Mouse (Mus musculus) lung, postnatal 4 days (tissue): ENCODE results near the gene Sirpa.

Source experiments
- DNase-seq, 2 experiments: peaks; one replicate each; pipeline ENCODE4 v3.0.0; 2021

Gene Sirpa

DNA sequence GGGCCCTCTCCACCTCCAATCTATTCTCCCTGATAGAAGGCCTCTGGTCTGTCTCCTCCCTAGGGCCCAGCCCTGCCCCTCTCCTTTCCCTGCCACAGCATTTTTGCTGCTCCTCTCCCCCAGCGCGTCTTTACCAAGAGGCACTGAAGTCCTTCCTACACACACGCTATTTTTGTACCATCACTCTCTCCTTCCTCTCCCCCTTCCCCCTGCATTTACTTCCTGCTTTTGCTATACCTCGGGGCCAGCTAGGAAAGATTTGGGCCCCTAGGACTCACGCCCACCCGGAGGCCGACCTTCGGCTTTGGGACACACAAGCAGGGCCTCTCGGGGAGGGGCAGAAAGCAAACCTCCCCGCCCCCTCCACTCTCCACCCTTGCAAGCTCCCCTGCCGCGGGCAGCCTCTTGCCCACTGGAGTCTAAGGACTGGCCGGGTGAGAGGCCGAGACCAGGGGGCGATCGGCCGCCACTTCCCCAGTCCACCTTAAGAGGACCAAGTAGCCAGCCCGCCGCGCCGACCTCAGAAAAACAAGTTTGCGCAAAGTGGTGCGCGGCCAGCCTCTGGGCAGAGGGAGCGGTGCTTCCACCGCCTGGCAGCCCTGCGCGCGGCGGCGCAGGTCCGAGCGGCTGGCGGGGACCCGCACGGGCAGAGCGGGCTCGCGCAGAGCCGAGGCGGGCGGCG lies at the start of gene Sirpa:
Gene Sirpa, plus strand, starts transcription at position 377 of the 682 bp plus-strand sequence.
- peak; percentile 86 to 88 for DNase-seq

DNA sequence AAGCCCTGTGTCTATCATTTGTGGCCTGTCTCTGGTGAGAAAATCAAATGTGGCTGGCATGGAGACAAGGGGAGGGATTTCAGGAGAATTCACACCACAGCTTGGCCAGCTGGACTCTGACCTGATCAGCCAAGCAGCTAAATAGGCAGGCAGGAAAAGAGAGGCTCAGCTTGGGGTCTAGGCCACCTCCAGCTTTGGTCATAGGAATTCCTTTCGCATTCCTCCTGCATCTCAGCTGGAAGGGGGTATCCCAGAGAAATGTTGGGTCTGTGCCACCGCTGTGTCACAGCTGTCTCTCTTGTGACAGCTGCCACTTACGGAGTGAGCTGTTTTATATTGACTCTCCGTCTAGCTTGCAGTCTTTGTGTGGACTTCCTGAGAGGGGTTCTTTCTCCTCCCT lies 48.2 kb upstream of the Sirpa start:
- peak in 1 of 2 experiments; percentile 50 for DNase-seq

DNA sequence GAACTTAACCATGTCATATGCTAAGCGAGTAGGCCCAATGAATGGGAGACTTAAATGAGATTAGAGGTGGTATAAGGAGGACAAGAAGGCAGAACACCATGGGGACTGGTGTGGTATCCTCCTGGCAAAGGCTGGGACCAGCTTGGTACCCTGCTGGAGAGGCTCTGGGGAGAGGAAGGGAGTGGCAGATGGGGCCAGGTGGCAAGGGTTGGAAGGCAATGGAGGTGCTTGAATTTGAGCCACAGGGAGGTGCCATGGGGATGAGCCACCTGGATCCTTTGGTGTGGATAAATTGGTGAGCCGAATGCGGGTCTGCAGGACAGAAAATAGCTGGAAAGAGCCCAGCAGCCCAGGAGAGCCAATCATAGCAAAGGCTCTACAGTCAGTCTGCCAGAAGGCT lies 47.7 kb upstream of the Sirpa start:
- DNase-seq = no peak

DNA sequence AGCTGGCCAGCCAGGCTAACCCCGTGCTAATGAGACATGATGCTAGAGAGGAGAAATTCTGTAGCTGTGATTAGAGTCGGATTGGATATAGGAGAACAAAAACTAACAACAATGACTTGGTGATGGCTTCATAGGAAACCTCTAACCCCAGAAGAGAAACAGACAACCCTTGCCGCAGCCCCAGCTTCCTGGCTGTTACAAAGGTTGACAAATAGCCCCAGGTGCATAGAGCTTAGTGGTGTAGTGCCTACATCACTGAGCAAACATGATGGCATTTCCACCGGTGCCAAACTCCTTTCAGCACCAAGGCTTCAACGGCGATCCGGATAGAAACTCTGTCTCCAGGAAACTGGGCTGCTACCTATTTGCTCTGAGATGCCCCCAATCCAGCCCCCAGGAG lies 47.0 kb upstream of the Sirpa start:
- DNase-seq = no peak

DNA sequence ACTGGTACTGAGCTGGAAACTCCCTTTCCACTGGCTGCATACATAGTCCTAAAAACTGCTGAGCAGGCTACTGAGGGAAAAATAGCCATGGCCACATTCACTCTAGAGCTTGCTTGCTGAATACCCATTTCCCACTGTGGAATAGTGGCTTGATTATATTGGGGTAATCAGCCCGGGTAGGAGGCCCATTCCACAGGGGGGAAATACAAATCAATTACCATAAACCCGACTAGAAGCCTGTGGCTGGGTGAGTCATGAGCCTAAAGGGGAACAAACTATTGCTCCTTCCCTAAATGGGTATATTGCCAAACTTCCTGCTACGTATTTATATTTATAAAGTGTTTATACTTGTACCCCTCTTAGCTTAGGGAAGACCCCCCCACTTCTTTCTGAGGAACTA lies 45.9 kb upstream of the Sirpa start:
- peak in 1 of 2 experiments; percentile 15 for DNase-seq

DNA sequence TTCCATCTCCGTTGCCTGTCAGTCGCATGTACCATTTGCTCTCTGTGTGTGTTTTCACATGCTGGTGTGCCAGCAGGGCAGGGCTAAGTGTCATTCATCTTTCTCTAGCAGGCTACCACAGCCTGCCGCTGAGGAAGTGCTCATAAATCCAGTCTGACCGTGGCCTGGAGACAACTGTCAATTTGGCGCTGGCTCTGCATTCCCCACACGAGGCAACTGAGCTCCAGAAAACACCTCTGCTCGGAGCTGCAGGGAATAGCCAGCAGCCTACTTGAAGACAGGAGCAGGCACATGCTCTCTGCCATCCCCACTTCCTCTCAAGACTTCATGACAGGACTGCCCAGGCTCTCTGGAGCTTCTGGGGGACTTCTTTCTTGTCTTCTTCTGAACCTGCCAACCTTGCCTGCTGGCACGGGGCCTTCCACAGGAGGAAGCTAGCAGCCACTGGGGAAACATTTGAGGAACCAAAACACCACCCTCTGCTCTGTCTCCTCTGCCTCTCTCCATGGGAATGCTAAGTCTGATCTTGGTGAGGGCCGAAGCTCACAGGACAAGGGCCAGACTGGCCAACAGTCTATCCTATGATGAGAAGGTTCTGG lies 43.0 kb upstream of the Sirpa start:
- DNase-seq = peak in 1 of 2 experiments; percentile 38

DNA sequence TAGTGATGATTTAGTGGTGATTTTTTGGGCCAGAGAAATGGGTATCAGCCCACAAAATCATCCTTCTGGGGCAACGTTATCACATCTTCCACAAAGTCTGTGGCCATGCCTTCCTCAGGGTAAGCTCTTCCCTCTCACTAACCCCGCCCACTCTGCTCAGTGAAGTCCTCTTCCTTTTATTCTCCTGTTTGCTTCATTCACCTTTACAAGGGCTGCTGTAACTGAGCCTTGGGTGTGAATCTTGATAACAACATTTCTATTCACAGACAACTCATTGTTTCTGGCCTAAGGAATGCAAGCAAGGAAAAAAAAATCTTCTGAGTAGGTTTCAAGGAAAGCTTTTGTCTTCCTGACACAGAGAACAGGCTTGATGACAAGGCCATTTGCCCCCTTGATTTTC lies 41.9 kb upstream of the Sirpa start:
- no peak for DNase-seq

DNA sequence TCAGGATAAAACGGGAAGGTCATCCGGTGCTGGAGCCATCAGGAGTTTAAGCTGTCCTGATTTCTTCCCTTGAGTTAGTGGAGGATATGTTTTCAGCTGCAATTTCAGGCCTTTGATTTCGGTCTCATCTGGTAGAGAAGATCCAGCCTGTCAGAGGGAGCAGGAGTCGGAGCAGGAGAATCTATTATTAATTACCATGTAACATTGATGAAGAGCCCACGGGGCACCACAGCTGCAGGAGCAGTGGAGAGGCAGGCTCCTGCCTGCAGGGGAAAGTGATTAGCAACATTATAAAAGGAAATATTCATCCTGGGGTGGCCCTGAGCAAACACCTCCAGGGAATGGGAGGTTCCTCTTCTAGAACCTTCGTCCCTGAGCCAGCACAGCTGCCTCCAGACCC lies 36.6 kb upstream of the Sirpa start:
- no peak for DNase-seq

DNA sequence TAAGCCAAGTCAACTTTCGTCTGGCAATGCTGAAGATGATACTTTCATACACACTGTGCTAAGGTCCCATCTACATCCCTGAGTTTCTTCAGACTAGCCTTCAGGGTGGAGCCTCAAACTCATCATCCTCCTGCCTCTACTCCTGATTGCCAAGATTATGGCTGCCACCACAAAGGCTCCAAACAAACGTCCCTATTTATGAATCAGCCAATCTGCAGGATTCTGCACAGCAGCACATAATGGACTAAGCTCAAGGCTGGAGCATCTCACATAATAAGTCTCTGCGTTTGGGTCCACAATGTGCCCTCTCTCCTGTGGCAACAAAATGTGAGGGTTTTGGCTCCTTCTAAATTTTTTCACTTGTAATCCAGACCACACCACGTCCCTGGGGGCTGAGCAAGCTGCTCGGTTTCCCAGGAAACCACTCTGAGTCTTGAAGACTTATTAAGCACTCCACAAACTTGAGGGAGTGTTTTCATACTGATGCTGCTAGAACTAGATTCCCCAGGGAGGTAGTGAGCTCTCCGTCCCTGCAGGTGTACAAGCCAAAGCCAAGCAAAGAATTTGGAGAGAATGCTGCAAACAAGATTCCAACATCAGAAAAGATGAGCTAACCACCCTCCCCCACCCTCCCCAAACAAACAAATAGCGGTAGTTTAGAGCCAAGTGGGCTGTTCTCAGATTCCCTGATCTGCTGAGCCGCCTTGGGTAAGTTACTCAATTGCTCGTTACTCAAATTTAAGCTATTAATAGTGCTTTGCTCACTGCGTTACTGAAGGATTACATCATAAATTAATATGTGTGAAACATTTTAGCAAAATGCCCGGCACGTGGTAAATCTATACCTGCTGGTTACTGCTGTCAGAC lies 34.4 kb upstream of the Sirpa start:
- DNase-seq = no peak

DNA sequence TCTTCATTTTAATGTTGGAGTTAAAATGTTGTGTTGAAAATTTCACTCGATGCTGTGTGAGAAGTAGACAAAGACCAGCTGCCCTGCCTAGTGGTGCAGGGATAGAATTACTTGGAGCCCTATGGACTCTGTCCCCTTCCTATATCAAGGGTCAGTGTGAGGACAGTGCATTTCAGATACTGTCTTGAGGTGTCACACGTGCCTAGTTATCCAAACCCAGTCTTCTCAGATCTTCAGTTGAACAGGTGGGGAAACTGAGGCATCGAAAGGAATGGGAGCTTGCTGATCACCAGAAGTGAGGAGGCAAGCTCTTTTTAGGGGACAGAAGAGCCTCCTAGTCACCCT lies 33.8 kb upstream of the Sirpa start:
- DNase-seq = no peak

DNA sequence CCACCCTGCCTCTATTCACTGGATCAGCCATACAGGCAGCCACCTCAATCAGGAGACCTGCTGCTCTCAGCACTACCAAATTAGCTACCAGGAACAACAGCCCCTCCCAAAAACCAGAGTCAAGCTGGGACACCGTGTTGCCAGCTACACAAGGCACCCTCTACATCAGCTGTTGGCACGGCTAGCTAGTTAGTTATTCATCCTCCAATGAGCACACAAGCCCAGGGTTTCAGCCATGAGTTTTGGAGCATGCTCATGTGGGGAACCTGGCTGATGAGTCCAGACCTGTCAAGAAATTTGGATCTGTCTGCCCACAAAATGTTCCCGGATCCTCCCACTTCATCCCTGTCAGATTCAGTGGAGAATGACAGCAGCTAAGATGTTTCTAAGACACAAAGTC lies 30.8 kb upstream of the Sirpa start:
- DNase-seq = no peak

DNA sequence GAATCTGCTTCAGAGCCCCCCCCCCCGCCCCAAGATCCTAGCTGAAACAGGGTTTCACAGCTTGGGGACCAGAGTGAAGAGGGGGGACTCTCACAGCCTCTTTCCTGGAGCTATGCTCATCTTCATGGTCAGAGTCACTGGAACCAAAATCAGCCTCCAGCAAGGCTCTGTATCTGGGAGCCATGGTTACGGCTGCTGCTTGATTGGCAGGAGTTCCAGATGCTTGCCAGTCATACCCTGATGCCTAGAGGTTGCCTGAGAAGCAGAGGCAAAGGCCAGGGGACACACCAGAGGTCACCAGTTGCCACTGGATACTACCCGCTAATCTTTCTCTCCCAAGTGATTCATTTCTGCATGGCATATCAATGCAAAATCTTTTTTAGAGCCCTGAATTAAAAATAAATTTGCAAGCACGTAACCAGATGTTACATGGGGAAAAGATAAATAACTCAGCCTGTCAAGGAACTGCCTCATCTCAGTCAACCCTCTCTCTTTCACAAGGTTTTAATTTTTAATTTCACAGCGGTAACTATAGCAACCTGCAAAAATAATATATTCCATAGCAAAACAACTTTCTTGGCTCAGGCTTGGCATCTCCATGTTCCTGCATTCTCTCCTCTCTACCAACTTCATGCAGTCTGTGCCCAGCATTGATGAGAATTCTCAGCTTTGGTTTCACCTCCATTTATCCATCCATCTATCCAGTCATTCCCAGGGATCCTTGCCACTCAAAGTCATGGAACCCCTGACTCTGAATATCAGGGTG lies 28.5 kb upstream of the Sirpa start:
- DNase-seq = no peak

DNA sequence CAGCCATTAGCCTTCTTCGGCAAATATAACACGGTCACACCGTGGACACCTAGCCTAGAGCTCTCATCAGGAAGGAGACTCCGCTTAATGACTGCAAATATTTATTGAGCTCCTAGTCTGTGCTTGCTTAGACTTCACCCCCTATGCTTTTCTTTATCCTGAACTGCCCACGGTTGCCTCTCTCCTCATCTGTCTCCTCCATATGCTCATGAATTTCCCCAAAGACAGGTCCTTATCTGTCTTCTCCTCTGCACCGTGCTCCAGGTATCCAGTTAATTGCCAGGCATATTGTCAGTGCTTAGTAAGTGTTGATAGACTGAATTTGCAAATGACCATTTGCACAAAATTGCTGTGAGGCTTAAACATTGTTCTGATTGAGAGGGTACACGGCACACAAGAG lies 23.5 kb upstream of the Sirpa start:
- DNase-seq = no peak

DNA sequence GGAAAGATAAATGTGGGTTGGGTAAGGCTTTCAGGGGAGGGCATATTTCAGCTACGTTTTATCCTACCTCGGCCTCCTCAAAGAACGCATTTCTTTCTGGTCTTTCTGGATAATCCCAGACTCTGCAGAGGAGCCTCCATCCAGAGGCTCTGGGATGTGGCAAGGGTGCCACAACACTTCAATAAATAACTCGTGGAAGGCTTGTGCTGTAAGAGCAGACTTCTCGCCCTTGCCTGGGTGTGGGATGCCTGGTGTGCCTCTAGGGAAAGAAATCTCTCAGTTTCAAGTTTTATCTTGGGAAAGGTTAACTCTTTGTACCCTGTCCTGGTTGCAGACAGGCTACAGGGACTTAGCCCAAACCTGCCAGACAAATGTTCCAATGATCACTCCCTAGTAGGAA lies 23.1 kb upstream of the Sirpa start:
- DNase-seq = no peak

DNA sequence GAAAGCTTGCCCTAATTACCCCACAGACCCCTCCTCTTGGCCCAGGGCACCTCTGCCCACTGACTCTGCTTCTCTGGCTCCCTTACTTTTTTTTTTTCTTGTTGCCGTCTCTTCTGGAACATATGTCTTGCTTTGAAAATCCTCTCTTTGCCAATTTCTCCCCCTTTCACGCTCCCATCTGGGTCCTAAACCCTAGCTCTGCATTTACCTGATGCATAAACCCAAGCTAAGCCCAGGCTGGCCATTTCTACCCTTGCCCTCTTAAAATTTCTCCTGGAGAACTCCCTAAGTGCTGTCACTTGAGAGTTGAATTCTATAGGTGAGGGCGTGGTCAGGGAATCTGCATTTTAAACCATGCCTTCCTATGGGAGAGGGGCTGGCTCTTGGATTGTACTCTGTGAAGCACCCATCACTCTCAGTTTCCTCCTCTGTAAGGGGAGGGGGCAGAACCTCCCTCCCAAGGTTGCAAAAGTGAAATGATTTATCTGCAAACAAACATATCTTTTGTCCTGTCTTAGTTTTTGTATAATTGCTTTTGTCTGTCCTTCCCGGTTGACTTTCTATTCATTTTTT lies 18.8 kb upstream of the Sirpa start:
- no peak for DNase-seq

DNA sequence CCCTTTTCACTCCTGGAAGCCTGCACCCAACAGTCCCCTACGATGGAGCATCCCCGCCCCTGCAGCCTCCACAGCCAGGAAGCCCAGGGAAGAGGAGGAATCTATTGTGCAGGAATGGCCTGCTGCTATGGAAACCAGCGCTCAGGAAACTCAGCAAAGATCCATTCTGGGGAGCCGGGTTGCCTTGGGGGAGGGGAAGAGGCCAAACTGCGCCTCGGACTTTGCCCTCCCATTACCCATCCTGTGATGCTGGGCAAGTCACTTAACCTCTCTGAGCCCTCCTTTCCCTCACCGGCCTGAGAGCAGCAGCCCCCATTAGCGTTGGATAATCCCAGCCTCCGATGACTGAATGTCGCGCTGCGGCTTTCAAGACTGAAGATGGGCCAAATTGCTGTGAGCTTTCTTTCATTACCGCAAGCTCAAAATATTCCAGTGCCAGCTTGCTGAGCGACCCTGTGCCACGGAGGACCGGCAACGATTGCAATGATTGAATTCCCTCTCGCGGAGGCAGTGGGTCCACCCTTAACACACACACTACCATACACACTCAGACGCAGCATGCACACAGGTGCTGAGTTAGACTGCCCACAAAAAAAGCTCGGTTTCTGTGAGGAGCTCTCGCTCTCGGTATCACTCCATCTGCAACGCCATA lies 18.1 kb upstream of the Sirpa start:
- DNase-seq = no peak

DNA sequence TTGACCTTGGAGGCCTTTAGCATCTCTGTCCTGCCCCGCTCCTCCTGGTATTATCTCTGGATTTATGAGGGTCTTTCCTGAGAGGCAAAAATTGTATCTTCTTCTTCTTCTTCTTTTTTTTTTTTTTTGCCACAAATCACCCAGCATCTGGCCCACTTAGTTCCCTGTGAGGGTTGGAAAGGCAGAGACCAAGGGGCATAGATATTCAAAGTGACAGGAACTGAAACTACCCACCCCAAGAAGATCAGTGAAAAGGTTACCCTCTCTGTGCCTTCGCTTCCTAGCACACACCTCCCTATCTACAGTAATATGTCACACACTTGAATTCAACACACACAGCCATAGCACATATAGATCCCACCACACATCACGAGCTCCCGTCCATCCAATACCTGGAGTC lies 17.5 kb upstream of the Sirpa start:
- DNase-seq = no peak

DNA sequence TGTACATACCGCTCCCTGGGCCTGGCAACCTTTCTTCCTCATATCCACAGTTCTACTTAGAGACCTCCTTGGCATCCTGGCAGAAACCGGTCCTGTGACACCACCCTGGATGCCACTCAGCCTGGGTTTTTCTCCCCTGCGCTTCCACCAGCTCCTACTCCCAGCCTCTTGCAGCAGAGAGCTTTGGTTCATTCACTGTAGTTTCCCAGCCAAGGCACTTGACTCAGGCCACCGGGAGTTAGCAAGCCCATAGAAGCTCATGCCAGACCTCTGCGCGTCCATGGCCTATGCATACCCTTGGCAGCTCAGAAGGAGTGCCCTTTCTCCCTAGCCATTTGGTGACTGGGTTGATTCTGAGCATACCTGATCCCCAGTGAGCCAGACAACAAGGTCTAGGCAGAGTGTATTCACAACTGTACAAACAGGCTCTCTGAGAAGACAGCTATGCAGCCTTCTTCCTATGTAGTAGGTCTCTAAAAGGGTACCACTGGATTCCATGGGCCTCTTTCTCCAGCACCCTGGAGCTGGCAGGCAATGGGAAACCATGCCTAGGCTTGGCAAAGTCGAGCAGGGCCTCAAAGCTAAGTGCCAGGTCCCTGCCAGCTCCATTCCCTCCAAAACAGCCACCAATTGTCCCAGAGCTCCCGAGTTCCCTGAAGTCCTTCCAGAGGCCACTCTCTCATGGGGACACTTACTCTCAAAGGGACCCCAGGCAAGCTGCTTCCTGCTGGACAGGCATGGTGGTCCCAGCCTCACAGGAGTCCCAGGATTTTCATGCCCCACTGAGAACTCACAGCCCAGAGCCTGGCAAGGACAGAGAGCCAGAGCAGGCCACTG lies 15.8 kb upstream of the Sirpa start:
- no peak for DNase-seq

DNA sequence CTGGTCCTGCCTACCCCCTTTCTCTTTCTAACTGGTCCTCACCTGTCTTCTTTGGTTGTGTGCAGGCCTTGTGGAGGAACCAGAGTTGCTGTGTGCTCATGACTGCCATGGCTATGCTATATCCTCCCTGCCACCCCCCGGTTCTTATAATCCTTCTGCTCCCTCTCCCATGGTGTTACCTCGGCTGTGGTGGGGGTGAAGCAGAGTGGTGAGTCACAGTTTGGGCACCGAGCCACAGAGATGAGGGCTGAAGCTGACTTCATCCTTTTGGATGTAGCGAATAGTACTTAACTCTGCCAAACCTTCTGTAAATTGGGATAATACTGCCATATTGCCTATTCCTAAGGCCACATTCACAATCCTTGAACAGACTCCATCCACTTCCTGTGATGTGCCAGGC lies 12.0 kb upstream of the Sirpa start:
- no peak for DNase-seq

DNA sequence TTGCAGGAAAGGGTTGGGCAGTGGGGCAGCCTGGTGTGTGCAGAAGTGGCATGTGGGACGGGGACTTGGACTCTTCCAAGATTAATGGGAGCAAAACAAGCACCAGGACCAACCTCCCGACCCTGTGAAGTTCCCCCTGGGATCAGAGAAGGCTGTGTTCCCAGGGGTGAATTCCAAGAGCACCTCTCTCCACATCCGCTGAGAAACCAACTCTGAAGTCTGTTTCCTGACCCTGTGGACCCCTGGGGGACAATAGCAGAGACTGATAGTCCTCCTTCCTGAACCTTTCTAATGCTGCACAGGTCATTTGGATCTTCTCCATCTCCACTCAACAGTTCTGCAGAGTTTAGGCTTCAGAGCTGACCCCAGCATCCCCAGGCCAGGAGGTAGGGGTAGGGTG lies 10.8 kb upstream of the Sirpa start:
- no peak for DNase-seq

DNA sequence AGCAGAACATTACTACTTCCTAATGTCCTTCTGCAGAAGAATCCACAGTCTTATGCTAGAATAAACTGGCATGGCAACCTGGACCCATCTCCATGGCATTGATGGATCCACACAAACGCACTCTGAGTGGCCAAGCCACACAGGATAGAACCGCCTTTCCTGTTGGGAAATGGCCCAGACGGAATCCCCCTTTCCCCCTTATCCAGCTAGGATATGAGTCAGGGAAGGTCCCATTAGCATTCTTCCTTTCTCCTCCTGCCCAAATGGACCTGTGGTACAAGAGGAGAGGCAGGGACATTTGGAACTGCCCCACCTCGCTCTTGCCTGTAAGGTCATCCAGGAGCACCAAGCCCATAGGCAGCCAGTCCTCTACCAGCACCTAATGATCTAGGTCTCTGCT lies 10.4 kb upstream of the Sirpa start:
- no peak for DNase-seq

DNA sequence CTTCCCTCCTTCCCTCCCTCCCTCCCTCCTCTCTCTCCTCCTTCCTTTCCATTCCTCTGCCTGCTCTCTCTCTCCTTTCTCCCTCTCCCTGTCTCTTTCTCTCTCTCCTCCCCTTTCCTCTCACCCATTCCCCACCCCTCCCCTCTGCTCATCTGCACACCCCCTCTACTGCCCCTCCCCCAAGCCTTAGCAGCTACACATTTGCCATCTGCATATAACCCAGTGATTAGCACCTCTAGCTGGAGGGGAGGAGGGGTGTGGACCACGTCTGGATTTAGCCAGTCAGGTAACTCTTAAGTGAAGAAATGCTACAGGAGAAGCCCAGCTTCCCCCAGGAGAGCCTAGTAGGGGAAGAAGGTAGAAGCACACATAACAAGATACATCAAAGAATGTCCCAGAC lies 7.7 kb upstream of the Sirpa start:
- DNase-seq = no peak
